Mouse (Mus musculus): Measurements from ENCODE around the gene Ces1a.
A peak's percentile ranks its signal among the peaks of the same experiment; 100 is the strongest.

The Ces1a gene

DNA sequence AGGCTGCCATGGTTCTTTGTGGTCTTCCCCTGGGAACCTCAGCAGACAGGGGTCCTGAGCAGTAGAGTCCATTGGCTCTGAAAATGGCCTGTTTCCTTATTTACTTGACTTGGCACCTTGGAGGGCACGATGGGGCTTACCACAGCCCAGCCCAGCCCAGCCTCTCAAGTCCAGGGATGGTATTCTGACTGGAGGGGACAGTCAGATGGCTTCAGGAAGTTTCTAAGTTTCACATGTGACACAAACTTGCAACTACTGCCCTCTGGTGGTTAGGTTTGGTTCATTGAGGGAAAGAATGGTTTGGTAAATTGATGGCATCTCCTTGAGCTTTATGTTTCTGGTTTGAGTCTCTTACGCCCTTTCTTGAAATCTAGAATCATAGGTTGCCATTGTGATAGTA, 49.4 kb downstream of the Ces1a start:
- no peak for DNase-seq (ENCODE audit: extremely low read depth, insufficient read length, low spot score)

DNA sequence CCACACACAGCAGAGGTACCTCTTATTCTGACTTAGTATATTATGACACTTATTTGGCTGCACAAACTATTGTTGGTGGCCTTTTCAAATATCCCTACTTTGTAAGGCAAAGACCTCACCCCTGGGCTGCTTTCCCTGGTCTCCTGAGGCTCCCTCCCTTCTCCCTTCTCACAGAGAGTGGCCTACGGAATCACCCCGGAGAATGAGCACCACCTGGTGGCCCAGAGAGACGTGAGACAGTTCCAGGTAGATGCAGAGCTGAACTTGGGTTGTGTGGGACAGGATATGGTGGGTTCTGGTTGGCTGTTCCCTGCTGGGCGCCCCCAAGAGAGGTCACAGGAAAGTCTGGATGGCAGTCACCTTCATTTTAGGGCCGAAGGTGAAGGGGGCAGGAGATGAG, 51.2 kb downstream of the Ces1a start:
- DNase-seq (ENCODE audit: extremely low read depth, insufficient read length, low spot score): no peak

DNA sequence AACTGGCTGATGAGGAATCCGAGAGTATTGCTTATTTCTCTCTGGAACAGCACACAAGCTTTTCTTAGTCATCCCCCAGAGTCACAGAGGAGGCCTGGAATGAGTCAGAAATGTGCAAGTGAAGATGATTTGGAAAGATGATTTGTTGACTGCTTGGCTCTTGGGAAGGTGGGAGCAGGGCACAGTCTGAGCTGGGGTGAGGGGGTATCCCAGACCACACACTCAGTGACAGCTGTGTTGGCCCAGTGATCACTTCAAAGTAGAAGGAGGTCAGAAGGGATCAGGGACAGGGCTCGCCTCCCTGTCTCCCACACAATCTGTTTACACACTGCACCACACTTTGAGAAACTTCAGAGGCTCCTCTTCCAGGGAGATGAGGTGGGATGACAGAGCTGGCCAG, 63.6 kb downstream of the Ces1a start:
- DNase-seq (ENCODE audit: extremely low read depth, insufficient read length, low spot score): no peak

DNA sequence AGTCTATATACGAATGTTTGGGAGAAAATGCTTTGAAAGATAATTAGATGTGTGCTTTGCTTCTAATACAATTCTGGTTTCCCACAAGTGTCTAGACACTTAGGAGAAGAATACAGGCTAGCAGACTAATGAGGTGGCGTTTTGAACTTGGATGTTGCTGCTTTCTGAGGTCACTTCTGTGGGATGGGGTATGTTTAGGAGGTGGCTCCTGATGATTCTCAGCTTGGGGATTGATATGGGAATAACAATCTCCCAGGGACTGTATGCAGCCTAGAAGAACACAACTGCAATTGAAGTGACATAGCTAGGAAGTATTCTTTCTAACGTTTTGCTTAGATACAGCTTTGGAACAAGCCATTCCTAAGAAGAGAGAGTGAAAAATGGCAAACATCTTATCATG, 65.5 kb downstream of the Ces1a start:
- no peak for DNase-seq (ENCODE audit: extremely low read depth, insufficient read length, low spot score)

DNA sequence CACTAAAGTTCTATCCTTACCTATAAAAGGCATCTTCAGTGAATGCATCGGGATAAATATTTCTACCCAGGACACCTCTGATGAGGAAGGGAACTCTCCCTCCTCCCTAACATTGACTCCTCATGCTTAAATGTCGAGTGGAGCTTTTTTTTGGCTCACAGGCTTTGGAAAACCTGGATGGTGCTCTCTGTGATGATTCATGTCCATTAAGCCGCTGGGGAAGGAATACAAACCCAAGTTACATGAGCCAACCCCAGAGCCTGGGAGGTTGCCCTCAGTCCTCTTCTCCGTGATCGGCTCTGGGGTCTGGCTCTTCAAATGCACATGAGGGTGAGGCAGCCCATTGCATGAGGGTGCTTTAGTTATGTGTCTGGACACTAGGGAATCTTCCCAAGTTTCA, 71.3 kb downstream of the Ces1a start:
- DNase-seq (ENCODE audit: extremely low read depth, insufficient read length, low spot score): no peak

DNA sequence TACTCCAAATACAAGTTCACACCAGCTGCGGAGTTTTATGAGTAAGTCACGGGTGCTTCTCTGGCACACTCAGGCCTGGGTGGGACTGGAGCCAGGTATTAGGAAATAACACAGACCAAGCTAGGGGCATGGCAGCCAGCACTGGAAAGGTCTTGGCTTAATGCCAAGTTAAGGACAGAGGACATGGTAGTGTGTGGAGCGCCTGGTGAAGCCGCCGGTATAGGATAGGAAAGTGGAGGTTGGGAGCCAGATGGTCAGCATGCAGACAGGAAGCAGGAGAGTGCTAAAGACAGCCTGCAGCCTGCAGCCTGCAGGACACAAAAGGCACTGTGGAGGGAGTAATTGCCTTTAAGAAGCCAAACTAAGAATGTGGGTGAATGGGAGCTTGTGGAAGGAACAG, 75.0 kb downstream of the Ces1a start:
- peak; percentile 80 for DNase-seq (ENCODE audit: extremely low read depth, insufficient read length, low spot score)
